Mouse (Mus musculus) hindlimb bud, embryonic 11.5 days (tissue): ENCODE measurements around the gene St8sia6.
"Not testable (repeated sequence)": the region's sequence is repeated elsewhere in the genome, so short reads cannot be mapped to it uniquely, and the experiment has no call there.

Source experiments
- DNase-seq: peaks from one replicate; pipeline ENCODE4 v3.0.0-alpha.2; 2012; ENCODE audit warnings: low read depth, low spot score; ENCODE audit errors: extremely low spot score

Gene St8sia6

GRCm38 (mm10) chr2:13672426-13672825, 121.4 kb downstream of the St8sia6 start:
- DNase-seq, result no peak

GRCm38 (mm10) chr2:13634866-13635265, 159.0 kb downstream of the St8sia6 start:
- DNase-seq, result no peak

DNA sequence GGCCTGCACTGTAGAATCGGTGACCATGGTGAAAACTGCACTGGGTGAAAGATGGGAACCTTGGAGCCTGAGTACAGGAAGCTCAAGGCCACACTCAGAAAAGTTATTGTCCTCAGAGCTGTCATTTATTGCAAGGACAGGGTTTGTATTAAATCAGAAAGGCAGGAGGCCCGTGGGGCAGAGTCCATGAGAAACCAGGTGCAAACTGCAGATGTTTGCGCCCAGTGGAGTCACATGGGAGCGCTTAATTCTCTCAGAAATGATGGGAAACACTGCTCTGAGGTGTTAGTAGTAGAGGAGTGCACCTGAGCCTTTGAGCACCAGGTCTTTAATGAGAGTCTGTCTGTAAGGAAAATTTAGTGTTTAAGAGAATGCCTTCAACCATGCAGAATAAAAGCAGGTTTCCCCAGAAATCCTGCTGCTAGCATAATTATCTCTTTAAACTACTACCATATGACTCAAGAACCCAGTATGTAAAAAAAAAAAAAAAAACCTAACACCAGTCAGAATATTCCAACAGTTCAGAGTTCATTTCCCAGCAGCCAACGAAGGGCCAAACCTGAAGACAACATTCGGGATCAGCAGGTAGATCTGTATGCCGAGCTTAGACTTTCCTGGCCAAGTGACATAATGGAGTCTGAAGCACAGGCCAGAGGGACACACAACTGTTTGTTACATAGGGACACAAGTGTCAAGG, 163.6 kb downstream of the St8sia6 start:
- no peak for DNase-seq

GRCm38 (mm10) chr2:13603636-13604035, 190.2 kb downstream of the St8sia6 start:
- DNase-seq, result not testable (repeated sequence)

- DNase-seq, result no peak
Observed at GRCm38 (mm10) chr2:13603093-13603492, 190.8 kb downstream of the St8sia6 start.
